Mouse (Mus musculus) B cell, adult 2 months (primary cell): Measurements from ENCODE around the gene Nhlrc4.

Experiments used
- DNase-seq, 2 experiments: peaks; one replicate each; pipeline ENCODE4 v3.0.0; 2022

Nhlrc4 gene

DNA sequence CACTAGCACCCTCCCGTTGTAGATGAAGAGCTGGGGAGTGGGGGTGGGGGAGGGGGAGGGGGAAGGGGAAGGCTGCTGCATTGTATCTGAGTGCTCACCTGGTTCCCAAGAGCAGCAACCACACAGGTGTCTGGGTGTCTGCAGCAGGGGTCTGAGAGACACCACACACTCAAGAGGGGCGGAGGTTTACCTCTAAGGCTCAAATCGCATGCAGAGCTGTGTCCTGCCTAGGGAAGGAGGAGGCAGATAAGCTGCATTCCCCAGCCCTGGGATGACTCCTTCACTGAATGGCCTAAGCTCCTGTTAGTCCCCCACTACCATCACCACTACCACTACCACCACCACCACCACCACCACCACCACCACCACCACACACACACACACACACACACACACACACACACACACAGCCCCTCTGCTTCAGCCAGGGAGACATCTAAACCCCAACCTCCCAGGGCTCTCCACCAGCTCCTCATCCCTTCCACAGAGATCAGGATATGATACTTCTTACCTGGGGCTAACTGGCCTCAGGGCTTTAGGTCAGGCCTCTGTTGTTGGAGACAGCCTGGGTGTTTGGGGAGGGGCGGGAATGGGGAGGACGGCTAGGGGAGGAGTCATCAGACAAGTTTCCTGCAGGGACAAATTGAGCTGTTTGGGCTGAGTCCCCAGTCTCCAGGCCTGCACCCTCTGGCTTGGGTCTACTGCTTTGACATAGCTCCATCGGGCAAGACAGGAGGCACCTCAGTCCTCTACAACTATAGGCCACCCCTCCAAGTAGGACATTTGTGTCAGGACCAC, at the start of gene Nhlrc4, which contains the start of gene Pigq:
Gene Nhlrc4, minus strand, starts transcription at position 596 of the 798 bp plus-strand sequence.
Gene Pigq, minus strand, starts transcription at position 571 of the 798 bp plus-strand sequence.
- no peak for DNase-seq

DNA sequence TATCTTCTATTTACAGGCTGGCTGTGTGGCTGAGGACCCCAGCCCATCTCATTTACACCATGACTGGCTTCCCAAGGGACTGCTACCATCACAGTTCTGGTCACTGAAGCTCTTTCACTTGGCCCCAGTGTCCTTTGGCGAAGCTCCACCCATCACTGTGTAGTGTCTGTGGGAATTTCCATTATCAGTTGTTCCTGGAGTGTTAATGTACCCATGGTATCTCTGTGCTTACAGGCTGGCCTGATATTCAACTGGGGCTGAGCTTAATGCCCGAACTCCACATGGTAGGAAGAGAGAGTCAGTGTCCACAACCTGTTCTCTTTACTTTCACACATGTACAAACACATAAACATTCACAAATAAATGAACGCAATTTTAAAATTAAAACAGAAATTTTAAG, 48.7 kb upstream of the Nhlrc4 start:
- no peak for DNase-seq

DNA sequence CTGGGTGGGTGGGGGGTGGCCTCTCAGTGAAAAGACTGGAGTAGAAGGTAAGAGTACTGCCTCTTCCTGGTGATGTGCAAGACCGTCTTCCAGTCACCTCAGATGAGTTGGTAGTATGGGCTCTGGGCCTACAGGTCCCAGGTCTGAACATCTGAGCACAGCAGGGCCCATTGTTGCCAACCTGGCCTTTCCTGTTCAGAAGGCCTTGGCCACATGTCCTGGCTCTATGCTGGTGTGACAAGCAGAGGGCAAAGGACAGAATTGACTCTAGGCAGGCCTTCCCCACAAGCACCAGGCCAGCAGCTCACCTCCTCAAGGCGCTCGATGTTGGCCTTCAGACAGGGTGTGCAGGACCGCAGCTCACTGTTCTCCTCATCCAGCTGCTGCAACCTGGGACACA, 47.5 kb upstream of the Nhlrc4 start:
- DNase-seq: no peak

DNA sequence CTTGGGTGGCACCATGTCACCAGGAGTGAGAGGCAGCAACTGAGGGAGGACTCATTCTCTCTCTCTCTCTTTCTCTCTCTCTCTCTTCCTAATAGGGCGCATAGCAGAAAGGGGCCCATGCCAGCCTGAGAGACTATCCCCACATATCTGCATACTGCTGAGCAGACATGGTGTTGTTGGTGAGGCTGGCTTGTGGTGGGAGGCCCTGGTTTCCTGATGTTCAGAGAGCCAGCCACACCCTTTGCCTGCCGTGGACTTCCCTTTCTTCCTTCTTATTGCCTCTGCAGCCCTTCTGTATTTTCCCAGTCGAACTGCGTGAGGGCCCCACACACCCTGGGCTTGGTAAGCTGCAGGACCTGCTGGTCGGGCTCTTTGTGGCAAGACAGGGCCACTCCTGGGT, 45.6 kb upstream of the Nhlrc4 start:
- no peak for DNase-seq

DNA sequence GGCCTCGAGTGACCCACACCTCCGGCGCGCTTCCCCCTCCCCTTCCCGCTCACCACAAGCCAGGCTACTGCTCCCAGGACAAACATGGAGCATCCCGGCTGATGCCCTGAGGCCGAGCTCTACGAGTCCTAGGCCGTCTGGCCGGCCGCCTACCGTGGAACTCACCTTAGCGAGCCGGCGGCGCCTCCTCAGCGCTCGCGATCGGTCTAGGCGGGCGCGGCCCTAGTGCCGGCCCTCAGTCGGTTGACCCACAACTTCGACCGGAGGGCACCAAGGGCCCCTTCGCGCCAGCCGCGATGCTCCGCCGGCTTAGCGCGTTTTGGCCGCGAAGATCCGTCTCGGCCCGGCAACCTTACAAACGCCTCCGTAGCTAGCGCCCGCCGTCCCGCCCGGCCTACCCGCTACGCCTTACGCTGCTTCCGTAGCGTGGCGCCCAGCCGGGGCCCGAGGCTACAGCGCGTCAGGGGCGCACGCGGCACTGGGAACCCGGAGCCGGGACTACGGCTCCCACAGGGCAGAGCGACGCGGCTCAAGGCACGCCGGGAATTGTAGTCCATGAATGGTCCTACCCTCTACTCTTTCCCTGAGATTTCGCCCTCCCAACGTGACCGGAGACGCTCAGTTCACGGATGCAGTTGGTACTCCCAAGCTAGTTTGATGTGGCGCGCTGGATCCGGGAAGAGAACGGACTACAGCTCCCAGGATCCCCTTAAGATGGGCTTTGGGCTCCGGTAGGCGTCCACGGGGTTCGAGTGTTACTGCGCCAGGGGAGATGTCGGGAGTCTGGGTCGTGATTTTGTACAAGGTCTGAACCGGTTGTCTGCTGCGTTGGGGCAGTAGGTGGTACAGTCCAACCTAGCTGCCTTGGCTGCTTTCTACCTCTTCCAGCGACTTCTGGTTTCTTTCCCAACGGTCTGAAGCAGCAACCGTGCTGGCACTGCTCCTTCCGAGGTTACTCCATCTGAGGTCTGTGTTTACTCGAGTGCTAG, 40.8 kb upstream of the Nhlrc4 start, which contains the start of gene Capn15:
Gene Capn15, minus strand, starts transcription at position 491 of the 989 bp plus-strand sequence.
- peak; percentile 92 for DNase-seq

DNA sequence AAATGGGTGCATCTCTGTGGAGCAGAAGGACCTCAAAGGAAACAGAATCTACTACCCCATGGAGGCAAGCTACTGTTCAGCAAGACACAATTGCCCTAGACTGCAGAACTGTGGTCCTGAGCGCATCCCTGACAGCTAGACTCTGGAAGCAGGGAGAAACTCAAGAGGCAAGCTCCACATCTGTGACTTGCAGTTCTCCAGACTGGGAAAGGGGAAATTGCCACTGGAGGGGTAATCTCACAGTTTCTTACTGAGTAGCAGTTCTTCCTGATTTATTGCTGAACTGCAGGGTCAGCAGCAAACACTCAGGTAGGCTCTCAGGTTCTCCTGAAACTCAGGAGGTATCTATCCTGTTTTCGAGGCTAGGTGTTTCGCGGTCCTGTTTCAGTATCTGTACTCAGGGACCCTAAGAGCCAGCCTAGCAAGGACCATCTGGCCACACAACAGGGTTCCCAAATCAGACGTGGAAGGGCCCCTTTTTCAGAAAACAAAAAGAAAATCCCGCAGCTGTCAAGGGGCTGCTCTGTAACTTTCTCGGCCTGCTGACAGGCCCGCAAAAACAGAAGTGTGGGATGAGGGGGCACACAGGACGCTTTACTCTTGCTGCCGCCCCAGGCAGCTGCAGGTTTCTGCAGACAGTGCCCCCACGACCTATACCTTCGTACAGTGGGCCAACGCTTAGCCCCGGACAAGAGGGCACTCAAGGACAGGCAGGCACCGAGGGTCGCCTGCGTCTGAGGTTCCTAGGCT, 40.0 kb upstream of the Nhlrc4 start:
- DNase-seq: peak in 1 of 2 experiments; percentile 31

DNA sequence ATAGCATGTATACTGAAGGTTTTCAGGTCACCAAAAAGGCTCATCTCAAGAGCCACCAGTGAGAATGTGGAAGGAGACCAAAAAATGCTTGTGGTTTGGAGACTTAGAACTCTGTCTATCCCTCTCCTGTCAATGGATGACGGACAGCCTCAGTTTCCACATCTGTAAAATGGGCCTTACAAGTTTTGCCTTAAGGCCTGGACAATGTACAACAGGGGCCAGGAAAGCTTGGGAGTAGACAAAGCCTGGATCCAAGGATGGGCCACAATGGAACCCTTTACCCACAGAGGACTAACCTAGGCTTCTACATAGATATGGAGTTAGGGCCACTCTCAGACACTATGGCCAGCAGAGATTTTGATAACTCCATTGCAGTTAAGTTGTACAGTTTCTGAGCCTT, 39.3 kb upstream of the Nhlrc4 start:
- DNase-seq: no peak

DNA sequence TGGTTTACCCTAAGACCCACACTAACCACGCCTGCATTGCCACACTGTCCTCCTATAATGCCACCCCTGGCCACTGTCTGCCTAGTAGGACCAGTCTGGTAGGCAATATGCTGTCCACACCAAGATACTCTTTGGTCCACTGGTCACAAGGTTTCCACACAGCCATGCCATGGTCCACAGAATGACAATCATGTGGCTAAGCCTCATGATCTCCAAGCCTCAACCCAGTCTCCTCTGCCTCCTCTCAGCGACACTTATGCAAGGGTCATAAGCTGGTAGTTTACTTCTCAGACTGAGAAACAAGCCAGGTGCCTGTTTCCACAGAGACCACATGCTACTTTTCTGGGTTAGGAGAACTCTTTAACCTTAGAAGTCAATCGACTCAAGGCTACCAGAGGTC, 38.2 kb upstream of the Nhlrc4 start:
- DNase-seq: no peak

DNA sequence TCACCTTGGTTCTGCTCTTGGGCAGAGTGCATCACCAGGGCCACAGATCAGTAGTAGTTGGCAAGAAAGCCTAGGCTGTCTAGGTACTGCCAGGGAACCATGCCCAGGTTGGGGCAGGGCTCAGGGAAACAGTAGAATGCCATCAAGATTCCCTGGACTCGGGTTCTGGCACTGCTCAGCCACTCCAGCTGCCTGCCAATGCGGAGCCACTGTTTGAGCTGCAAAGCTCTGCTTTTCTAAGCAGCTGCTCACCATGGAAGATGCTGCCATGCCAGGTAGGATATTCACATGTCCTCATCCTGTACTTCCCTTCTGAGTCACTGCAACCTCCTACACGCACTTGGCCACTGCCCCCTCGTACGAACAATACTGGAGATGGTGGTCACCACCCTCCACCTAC, 36.1 kb upstream of the Nhlrc4 start:
- no peak for DNase-seq

DNA sequence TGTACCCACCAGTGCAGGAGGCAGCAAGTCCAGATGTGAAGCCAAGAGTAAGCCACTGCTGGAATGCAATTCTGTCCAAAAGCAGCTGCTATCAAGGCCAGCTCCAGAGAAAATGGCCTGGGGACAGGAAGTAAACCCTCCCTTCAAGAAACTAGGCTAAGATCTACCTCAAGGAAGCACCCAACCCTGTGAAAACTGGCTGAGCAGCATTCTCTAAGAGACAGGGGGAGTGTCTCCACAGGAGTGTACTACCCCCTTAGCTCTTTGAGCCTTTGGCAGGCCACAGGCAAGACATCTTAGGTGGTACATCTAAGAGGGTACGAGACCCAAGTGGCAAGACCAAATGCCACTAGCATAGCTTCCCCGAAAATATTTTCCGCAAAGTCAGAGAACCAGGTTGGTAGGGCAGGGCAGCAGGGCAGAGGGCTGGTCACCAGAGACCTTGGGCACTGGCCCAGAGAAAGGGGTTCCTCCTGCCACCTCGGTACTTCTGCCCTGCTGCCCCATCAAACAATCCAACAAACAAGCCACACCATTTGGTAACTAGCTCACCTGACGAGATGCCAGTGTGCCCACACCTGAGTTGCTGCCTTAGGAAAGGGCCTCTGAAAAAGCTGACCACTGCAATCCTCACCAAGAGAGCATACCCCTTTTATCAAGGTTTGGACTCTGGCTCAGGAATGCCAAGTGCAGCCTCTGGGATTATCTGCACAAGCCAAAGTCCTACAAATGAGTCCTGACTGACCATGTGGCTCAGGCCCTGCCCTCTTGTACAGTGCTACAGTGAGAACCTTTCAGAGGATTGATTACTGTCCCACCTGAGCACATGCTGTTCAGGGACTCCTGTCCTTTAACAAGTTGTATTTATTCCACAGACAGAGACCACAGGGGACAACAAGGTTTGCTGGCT, 35.3 kb upstream of the Nhlrc4 start:
- DNase-seq: no peak

DNA sequence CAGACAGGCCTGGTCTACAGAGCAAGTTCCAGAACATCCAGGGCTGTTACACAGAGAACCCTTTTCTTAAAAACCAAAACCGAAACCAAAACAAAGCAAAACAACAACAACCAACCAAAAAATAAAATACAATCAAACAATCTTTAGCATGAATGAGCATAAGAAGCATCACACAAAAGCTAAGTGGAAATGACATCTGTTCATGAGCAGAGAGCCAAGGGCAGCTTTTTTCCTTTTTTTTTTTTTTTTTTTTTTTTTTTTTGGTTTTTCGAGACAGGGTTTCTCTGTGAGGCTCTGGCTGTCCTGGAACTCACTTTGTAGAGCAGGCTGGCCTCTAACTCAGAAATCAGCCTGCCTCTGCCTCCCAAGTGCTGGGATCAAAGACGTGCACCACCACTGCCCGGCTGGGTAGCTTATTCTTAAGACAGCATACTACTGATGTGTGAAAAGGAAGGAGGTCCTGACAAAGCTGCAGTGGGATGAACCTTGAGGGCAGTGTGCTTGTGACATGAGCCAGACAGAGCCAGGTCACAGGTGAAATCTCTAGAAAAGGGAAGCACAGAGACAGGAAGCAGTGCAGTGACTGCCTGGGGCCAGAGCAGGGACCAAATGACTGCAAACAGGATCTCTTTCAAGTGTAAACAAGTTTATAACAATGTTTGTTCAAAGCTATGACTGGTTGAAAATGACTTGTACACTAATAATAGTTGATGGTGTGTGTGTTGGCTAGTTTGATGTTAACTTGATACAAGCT, 26.4 kb upstream of the Nhlrc4 start:
- peak; percentile 26 to 29 for DNase-seq

DNA sequence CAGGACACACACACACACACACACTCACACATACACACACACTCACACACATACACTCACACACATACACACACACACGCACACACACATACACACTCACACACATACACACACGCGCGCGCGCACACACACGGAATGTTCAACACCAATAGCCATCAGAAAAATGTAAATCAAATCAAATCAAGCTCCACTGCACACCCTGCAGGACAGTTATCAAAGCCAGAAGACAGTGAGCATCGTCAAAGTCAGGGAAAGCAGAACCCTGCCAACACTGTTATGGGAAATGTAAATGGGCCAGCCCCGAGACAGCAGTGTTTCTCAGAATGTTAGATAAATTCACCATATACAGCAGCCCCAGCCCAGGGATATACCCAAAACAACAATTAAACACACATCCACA, 25.7 kb upstream of the Nhlrc4 start:
- peak in 1 of 2 experiments; percentile 11 for DNase-seq

DNA sequence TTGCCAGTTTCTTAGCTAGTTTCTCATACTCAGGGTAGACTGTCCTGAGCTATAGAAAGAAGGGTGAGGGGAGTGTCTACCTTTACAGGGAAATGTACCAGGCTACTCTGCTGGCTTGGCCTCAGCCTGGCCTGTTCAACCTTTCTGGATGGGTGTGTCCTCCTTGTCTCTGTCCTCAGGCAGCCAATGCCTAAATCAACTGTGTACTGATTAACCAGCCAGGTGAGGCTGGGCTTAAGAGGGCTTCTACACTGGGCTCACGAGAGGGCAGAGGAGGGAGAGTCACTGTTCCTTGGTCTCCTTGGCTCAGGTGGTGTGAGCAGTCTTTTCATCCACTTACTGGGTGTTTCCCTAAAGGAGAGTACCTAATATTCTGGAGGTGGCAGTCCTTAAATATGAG, 23.4 kb upstream of the Nhlrc4 start:
- DNase-seq: no peak

DNA sequence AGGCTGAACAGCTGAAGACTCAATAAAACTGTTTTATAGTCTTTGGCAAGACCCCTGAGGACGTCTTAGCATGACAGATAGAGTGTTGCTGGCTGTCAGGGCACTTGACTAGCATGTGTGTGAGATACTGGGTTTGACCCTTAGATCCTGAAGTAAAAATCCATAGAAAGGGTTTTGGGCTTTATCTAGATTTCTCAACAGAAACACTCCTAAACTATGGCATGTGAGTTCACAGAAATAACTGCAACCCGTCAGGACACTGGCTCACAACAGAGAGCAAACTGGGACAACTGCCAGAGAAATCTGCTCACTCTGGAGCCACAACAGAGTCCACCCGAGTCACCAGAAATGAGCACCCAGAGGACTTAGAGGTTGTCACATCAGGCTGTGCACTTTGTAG, 22.9 kb upstream of the Nhlrc4 start:
- no peak for DNase-seq

DNA sequence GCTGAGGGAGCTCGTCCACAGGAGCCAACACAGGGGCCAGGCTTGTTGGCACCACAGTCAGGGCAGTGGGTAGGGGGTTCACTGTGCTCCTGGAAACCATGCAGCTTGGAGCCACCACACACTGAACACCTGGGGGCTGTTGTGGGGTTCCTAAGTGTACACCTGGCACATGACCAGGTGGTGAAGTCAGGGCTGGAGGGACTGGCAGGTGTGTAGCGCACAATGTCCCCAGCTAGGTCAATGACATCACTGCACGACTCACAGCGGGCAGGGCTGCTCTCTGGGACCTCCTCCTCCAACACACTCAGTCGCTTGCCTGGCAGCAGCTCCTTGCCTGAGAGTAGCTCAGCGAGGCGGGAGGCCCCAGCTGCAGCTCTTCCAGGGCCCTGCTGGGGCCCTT, 19.5 kb upstream of the Nhlrc4 start:
- DNase-seq: no peak

DNA sequence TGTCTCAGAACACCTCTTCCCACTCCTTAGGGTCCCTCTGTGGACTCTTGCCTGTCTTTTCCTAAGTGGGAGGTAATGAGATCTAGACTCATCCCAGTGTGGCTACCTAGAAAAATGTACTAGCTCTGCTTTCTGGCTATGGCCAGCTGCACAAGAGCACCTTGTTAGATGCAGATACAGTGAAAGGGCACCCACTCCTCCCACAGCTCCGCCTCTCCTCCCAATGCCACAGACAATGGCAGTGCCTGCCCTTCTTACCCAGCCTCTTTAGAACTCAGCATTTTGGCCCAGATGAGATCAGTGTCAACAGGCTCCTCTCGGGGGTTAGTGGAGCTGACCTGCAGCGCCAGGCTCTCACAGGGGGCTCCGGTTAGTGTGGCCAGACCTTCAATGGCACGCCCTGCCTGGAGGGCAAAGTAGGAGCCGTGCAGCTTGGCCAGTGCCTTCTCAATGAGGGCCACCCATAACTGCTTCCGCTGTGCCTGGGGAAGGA, 17.7 kb upstream of the Nhlrc4 start:
- DNase-seq: no peak

DNA sequence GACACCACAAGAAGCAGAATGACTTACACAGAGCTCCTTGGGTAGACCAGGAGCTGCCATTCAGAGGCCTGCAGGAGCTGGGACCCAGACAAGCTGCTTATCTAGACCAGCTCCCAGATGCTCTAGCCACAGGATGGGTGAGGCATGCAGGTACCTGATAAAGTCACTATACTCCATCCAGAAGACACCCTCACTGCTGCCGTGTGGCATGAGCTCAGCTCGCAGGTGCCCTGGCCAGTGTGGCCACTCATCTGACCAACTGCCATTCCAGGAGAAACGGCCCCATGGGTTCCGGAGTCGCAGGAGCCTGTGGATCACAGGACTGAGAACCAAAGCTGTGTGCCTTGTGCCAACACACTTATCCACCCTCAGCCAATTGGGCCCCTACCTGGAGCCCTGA, 16.8 kb upstream of the Nhlrc4 start:
- DNase-seq: no peak

DNA sequence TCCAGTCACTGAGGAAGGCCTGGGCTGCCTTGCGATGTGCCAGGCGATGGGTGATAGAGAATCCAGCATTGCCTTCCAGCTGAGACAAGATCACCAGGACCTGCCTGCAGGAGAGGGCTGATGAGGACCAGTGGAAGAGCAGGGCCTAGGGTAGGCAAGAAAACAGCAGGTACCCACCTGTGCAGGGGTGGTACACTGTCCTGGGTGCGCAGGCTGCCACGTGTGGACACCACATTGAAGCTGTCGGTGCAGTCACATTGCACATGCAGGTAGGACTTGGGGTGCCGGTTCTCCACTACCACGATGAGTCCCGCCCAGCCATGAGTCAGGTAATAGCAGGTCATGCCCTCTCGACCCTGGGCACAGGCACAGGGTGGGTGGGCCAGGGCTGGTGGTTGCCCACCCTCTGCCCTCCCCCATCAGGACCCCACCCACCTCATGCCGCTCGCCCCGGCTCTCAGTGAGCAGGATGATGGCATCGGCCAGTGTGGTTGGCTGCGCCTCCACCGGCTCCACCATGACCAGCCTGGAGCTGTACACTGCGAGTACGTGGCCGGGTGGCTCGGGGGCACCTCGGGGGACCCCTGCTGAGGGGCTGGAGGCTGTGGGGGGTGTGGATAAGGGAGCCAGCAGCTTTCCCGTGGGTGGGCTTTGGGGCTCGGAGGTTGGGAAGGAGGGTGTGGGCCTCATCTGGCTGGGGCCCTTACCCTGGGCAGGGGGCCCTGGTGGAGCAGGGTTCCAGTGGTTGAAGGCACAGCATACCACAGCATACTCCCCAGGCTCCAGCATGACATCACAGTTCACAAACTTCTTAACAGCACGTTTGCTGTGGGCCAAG, 15.1 kb upstream of the Nhlrc4 start:
- no peak for DNase-seq

DNA sequence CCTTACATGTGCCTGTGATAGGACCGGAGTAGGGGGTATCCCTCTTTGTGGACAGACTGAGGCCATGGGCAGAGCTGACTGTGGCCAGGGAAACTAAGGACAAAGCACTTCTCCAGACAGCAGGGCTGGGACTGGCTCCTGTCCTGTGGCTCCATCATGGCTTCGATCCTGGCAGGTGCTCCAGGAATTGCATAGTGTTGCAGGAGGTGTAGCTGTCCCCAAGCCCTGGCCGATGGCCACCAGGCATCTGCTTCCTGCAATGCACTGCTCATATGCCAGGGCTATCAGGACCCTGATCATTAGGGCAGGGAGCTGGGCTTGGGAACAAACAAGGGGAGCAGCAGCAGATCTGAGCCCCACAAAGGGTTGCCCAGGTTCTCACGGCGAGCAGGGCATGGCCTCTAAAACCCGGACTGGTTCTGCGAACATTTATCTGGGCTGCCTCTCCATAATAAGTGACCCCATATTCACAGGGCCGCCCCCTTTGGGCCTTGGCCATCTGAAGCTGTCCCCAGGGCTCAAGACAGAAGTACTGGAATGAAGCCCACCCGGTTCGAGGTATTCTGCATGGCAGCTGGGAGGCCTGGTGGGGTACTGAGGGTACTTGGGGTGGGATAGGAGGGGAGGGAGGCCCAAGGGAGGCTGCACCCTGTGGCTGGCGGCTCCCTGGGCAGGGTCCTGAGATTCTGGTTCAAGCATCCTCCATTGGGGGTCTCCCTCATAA, 14.2 kb upstream of the Nhlrc4 start:
- DNase-seq: no peak
